Mouse (Mus musculus) limb, embryonic 13.5 days (tissue): ENCODE measurements around the gene Spem1. TPM values are rescaled to one million over a fixed set of nuclear protein-coding genes. Genes with fewer than 3 reads are reported as not detected.

Experiments used
- ATAC-seq: fragments of 200-750 bp; cut with Nextera tagmentation; 2 replicates; pipeline ENCODE4 v1.8.0; 2017; ENCODE audit warnings: low read depth, moderate number of reproducible peaks, moderate TSS enrichment; ENCODE audit not compliant: low FRiP score
- H3K27ac ChIP-seq: fragments of 300-500 bp; sonication (generic); 2 replicates; pipeline ENCODE4 v1.5.1; 2015; ENCODE audit warnings: inconsistent platforms, mild to moderate bottlenecking, moderate library complexity
- H3K27me3 ChIP-seq: fragments of 300-500 bp; sonication (generic); 2 replicates; pipeline ENCODE4 v1.6.1; 2015; ENCODE audit warnings: mild to moderate bottlenecking, inconsistent platforms
- H3K36me3 ChIP-seq: fragments of 300-500 bp; sonication (generic); 2 replicates; pipeline ENCODE4 v1.6.1; 2015; ENCODE audit warnings: inconsistent platforms, mild to moderate bottlenecking, moderate library complexity
- H3K4me1 ChIP-seq: fragments of 300-500 bp; sonication (generic); 2 replicates; pipeline ENCODE4 v1.6.1; 2015; ENCODE audit warnings: inconsistent platforms
- H3K4me2 ChIP-seq: fragments of 300-500 bp; sonication (generic); replicated peaks from 2 replicates; pipeline ENCODE4 v1.6.1; 2015; ENCODE audit warnings: inconsistent platforms, mild to moderate bottlenecking, moderate library complexity
- H3K4me3 ChIP-seq: fragments of 300-500 bp; sonication (generic); 2 replicates; pipeline ENCODE4 v1.5.1; 2015; ENCODE audit warnings: moderate library complexity, mild to moderate bottlenecking, inconsistent platforms
- H3K9ac ChIP-seq: fragments of 300-500 bp; sonication (generic); 2 replicates; pipeline ENCODE4 v1.6.1; 2015; ENCODE audit warnings: mild to moderate bottlenecking, inconsistent platforms
- H3K9me3 ChIP-seq: fragments of 300-500 bp; sonication (generic); 2 replicates; pipeline ENCODE4 v1.6.1; 2016; ENCODE audit warnings: inconsistent platforms
- WGBS: fragments of 180-500 bp; shearing (Covaris S2); methylation state at CpG from one replicate; pipeline ENCODE4 v1.1.7; 2015; 5-methylcytosine and 5-hydroxymethylcytosine counted together
- polyA plus RNA-seq: library from polyadenylated mRNA; unstranded; fragments of >200 nt; fragmentation: Nextera tagmentation; extraction: Ambion mirVana; gene quantifications from 2 replicates; pipeline ENCODE4 v1.2.1, GENCODE M21; 2015

Spem1 gene
- polyA plus RNA-seq, 1 experiment from 2014 or later: 0.18 TPM

- H3K4me2 ChIP-seq: peak overlapping the region; percentile 93
- peak overlapping the region; percentile 81 for H3K4me3 ChIP-seq
- H3K36me3 ChIP-seq: peaks cover 35% of the 10 kb centered on the region
- peaks cover 36% of the 10 kb centered on the region for H3K4me1 ChIP-seq
- peaks cover 25% of the 10 kb centered on the region; the same call in 1 of the 2 replicates for H3K27me3 ChIP-seq
- WGBS: 6% methylated on average over 42 of the region's 48 CpGs
- no peaks in the 10 kb centered on the region for H3K9me3 ChIP-seq
- H3K9ac ChIP-seq: peak overlapping the region; percentile 74
- ATAC-seq: no peak
- H3K27ac ChIP-seq: no peak overlapping the region
Observed at GRCm38 (mm10) chr11:69834001-69834549, 12.1 kb upstream of the Spem1 start.

- 54% methylated on average over 8 of the region's 8 CpGs for WGBS
- H3K4me3 ChIP-seq: peak overlapping the region; percentile 81
- no peaks in the 10 kb centered on the region for H3K9me3 ChIP-seq
- H3K36me3 ChIP-seq: peaks cover 40% of the 10 kb centered on the region
- H3K27me3 ChIP-seq: peaks cover 25% of the 10 kb centered on the region; the same call in 1 of the 2 replicates
- peaks cover 33% of the 10 kb centered on the region for H3K4me1 ChIP-seq
- no peak for ATAC-seq
- peak overlapping the region; percentile 93 for H3K4me2 ChIP-seq
- H3K27ac ChIP-seq: no peak overlapping the region
- H3K9ac ChIP-seq: peak overlapping the region; percentile 74
Observed at GRCm38 (mm10) chr11:69833554-69833953, 11.6 kb upstream of the Spem1 start.

- H3K9ac ChIP-seq: no peak overlapping the region
- H3K4me2 ChIP-seq: no peak overlapping the region
- H3K9me3 ChIP-seq: no peaks in the 10 kb centered on the region
- H3K4me3 ChIP-seq: no peak overlapping the region
- H3K27me3 ChIP-seq: peaks cover 6% of the 10 kb centered on the region; the same call in 1 of the 2 replicates
- H3K36me3 ChIP-seq: peaks cover 85% of the 10 kb centered on the region
- H3K4me1 ChIP-seq: peaks cover 3% of the 10 kb centered on the region
- 63% methylated on average over 5 of the region's 5 CpGs for WGBS
- no peak for ATAC-seq
- no peak overlapping the region for H3K27ac ChIP-seq
Observed at GRCm38 (mm10) chr11:69828832-69829231, 6.9 kb upstream of the Spem1 start.

- Histone ChIP-seq H3K9me3 (peaks cover 4% of the 10 kb centered on the region; the same call in 1 of the 2 replicates), H3K36me3 (peaks cover 46% of the 10 kb centered on the region), H3K4me1 (no peaks in the 10 kb centered on the region), H3K4me3 (no peak overlapping the region), H3K27me3 (no peaks in the 10 kb centered on the region), H3K4me2 (no peak overlapping the region), H3K9ac (no peak overlapping the region), H3K27ac (no peak overlapping the region)
- no peak for ATAC-seq
- whole genome bisulfite sequencing: 70% methylated on average over 2 of the region's 2 CpGs
Observed at GRCm38 (mm10) chr11:69823456-69823855, 1.5 kb upstream of the Spem1 start.

- peaks cover 1% of the 10 kb centered on the region for H3K36me3 ChIP-seq
- H3K4me3 ChIP-seq: no peak overlapping the region
- peaks cover 19% of the 10 kb centered on the region; the same call in 1 of the 2 replicates for H3K9me3 ChIP-seq
- H3K4me2 ChIP-seq: no peak overlapping the region
- no peak for ATAC-seq
- H3K9ac ChIP-seq: no peak overlapping the region
- H3K27me3 ChIP-seq: no peaks in the 10 kb centered on the region
- no peak overlapping the region for H3K27ac ChIP-seq
- 90% methylated on average over 8 of the region's 8 CpGs for WGBS
- H3K4me1 ChIP-seq: no peaks in the 10 kb centered on the region
Observed at GRCm38 (mm10) chr11:69818871-69819270, 3.1 kb downstream of the Spem1 start.

- H3K4me2 ChIP-seq: no peak within 1 kb of the TSS
Observed at GRCm38 (mm10) chr11:69818365-69818764, 3.6 kb downstream of the Spem1 start, which contains the start of gene Spem2. Gene Spem2, minus strand, starts transcription at chr11:69818465.

GRCm38 (mm10) chr11:69816520-69816919 lies 5.5 kb downstream of the Spem1 start:
- 87% methylated on average over 12 of the region's 12 CpGs for WGBS
- Histone ChIP-seq H3K4me2 (no peak overlapping the region), H3K9me3 (peaks cover 19% of the 10 kb centered on the region; the same call in 1 of the 2 replicates), H3K27me3 (no peaks in the 10 kb centered on the region), H3K36me3 (no peaks in the 10 kb centered on the region), H3K4me1 (no peaks in the 10 kb centered on the region), H3K4me3 (no peak overlapping the region), H3K27ac (no peak overlapping the region), H3K9ac (no peak overlapping the region)
- no peak for ATAC-seq

More at GRCm38 (mm10) chr11:69818365-69818764, 3.6 kb downstream of the Spem1 start, which contains the start of gene Spem2:
- no peak within 1 kb of the TSS for H3K9ac ChIP-seq
- H3K36me3 ChIP-seq: no peaks in the 10 kb centered on the region
- no peak within 1 kb of the TSS for H3K27ac ChIP-seq
- H3K27me3 ChIP-seq: no peaks in the 10 kb centered on the region
- no peak within 1 kb of the TSS for H3K4me3 ChIP-seq
- 83% methylated on average over 2 of the region's 2 CpGs for WGBS
- peaks cover 19% of the 10 kb centered on the region; the same call in 1 of the 2 replicates for H3K9me3 ChIP-seq
- H3K4me1 ChIP-seq: no peaks in the 10 kb centered on the region
- no peak for ATAC-seq

GRCm38 (mm10) chr11:69815155-69815554 lies 6.8 kb downstream of the Spem1 start, which contains the start of gene Gm39566:
Gene Gm39566, minus strand, starts transcription at chr11:69815298.
- Histone ChIP-seq H3K4me3 (no peak within 1 kb of the TSS), H3K9me3 (peaks cover 19% of the 10 kb centered on the region; the same call in 1 of the 2 replicates), H3K9ac (no peak within 1 kb of the TSS), H3K4me1 (no peaks in the 10 kb centered on the region), H3K27ac (no peak within 1 kb of the TSS), H3K27me3 (no peaks in the 10 kb centered on the region), H3K4me2 (no peak within 1 kb of the TSS), H3K36me3 (no peaks in the 10 kb centered on the region)
- ATAC-seq: no peak
- 62% methylated on average over 10 of the region's 10 CpGs for WGBS

GRCm38 (mm10) chr11:69810280-69810679 lies 11.7 kb downstream of the Spem1 start:
- Histone ChIP-seq H3K9ac (no peak overlapping the region), H3K27ac (no peak overlapping the region), H3K4me1 (no peaks in the 10 kb centered on the region), H3K27me3 (peaks cover 29% of the 10 kb centered on the region), H3K36me3 (no peaks in the 10 kb centered on the region), H3K4me2 (no peak overlapping the region), H3K9me3 (no peaks in the 10 kb centered on the region), H3K4me3 (no peak overlapping the region)
- ATAC-seq: no peak

- Histone ChIP-seq H3K9ac (no peak overlapping the region), H3K9me3 (no peaks in the 10 kb centered on the region), H3K36me3 (no peaks in the 10 kb centered on the region), H3K4me1 (peaks cover 25% of the 10 kb centered on the region), H3K27me3 (peaks cover 55% of the 10 kb centered on the region), H3K27ac (no peak overlapping the region), H3K4me2 (no peak overlapping the region), H3K4me3 (no peak overlapping the region)
- ATAC-seq: no peak
- 78% methylated on average over 2 of the region's 2 CpGs for WGBS
Observed at GRCm38 (mm10) chr11:69807641-69808040, 14.3 kb downstream of the Spem1 start.

GRCm38 (mm10) chr11:69806378-69806777 lies 15.6 kb downstream of the Spem1 start:
- Histone ChIP-seq H3K9ac (no peak overlapping the region), H3K4me1 (peaks cover 38% of the 10 kb centered on the region), H3K4me3 (no peak overlapping the region), H3K36me3 (no peaks in the 10 kb centered on the region), H3K4me2 (no peak overlapping the region), H3K27ac (no peak overlapping the region), H3K27me3 (peaks cover 68% of the 10 kb centered on the region), H3K9me3 (no peaks in the 10 kb centered on the region)
- 77% methylated on average over 4 of the region's 4 CpGs for WGBS
- ATAC-seq: no peak

GRCm38 (mm10) chr11:69804972-69805909 lies 16.7 kb downstream of the Spem1 start, which contains the start of gene Tmem102:
Gene Tmem102, minus strand, starts transcription at chr11:69805624.
- no peak within 1 kb of the TSS for H3K27ac ChIP-seq
- H3K27me3 ChIP-seq: peaks cover 73% of the 10 kb centered on the region
- H3K4me1 ChIP-seq: peaks cover 49% of the 10 kb centered on the region
- no peaks in the 10 kb centered on the region for H3K36me3 ChIP-seq
- no peak for ATAC-seq
- no peaks in the 10 kb centered on the region for H3K9me3 ChIP-seq
- WGBS: 6% methylated on average over 29 of the region's 29 CpGs
- peak within 1 kb of the TSS; percentile 92 for H3K4me2 ChIP-seq
- H3K9ac ChIP-seq: peak within 1 kb of the TSS; percentile 39; the same call in 1 of the 2 replicates
- H3K4me3 ChIP-seq: peak within 1 kb of the TSS; percentile 57
